Mouse (Mus musculus) thymus, postnatal 10 days (tissue): ENCODE measurements around the gene Adgrf1.

ENCODE experiments used
- DNase-seq, 2 experiments: peaks; one replicate each; pipeline ENCODE4 v3.0.0; 2021; ENCODE audit warnings: low spot score in 2 of 2

The Adgrf1 gene

GRCm38 (mm10) chr17:43362881-43363280 is 92.8 kb downstream of the Adgrf1 start:
- no peak for DNase-seq

DNA sequence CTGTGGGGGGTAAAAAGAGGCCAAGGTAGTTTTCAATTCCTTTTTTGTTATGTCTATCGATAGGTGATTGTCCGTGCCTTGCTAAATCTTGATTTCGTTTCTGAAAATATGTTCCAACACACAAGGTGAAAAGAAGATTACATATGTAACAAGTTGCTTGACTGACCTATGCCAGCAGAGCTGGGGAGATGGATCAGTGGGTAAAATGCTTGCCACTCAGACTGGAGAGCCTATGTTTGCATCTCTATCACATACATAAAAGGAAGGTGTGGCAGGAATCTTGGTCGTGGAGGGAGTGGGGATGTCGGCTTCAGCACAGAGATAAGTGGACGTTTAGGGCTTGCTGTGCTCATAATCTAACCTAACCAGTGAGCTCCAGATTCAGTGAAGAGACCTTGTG is 93.8 kb downstream of the Adgrf1 start:
- DNase-seq: no peak

DNA sequence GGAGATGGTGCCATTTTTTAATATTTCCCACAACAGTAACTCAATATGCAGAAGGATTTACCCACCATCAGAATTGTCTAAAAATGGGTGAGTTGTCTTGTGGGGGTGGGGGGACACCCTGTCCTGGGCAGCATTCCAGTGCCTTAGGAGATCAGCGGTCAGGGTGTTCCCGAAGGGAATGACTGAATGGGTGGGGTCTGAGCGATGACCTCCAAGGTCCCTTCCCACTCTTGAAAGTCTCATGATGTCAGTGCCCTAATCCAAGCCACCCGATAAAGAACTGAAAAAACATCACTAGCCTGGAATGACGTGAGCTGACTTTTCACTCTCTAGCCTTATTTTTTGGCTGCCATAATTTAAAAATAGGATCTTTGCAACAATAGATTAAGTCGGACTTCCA is 95.2 kb downstream of the Adgrf1 start:
- no peak for DNase-seq

- no peak for DNase-seq
These were observed 96.4 kb downstream of the Adgrf1 start for GRCm38 (mm10) chr17:43366486-43366885.

DNA sequence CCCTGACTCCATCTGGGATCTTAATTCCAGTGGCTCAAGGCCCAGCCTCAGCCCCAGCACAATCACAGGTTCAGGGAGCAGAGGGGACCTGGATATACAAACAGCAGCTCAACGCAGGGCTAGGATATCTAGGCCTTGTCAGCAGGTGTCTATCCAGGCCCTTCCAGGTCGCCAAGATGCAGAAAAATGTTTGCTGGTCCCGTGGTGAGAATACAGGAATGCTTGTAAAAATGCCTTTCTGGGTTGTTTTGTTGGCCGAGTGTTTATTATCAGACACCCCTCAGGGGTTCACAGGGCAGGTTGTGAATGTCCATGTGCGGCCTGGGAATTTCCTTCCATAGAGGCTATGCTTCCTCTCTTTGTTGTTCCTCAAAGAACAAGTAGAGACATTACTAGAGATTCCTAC is 98.0 kb downstream of the Adgrf1 start:
- no peak for DNase-seq

DNA sequence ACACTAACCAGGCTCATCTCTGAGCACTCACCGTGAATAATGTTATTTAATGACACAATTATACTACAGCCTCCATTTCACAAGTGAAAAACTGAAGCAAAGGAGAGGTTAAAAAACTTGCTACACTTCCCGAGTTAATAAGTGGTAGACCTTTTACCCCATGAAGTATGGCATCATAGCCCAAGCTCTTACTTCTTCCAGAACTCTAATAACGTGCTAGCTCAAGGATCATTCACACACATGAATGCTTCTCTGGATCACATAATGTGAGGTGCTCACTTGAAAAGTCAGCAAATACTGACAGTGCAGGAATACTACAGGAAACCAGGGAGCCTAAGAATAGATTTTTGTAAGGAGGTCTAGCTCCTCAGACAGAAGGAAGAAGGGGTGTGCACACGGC is 102.5 kb downstream of the Adgrf1 start:
- no peak for DNase-seq

GRCm38 (mm10) chr17:43374020-43374419 is 103.9 kb downstream of the Adgrf1 start:
- no peak for DNase-seq
